Comparison of ENCODE assay signal across 8 mouse cellular contexts in genomic region chr1:84933472-84934150, GRCm38 (mm10). TPM values are rescaled to one million over a fixed set of nuclear protein-coding genes. Genes with fewer than 3 reads are reported as not detected.
DNase-seq lines count a peak whose midpoint lies in the region; ATAC-seq and TF ChIP-seq lines count a peak whose summit lies in the region.

No protein-coding gene starts in this region.

- TF ChIP-seq CTCF in bone marrow, adult 2 months (IDR thresholded peaks at IDR 0.05; ENCODE audit: control insufficient read depth, insufficient read depth, low read length): peak; percentile 82
- peak; percentile 83; the same call in 1 of the 2 replicates for TF ChIP-seq CTCF in testis, adult 2 months (IDR thresholded peaks at IDR 0.05; ENCODE audit: control insufficient read depth, insufficient read depth, insufficient replicate concordance, low read depth, low read length)

- no peaks in the 10 kb centered on the region for H3K9me3 ChIP-seq in embryonic facial prominence, embryonic 13.5 days
- H3K9me3 ChIP-seq in heart, embryonic 11.5 days (replicated peaks; ENCODE audit: control insufficient read depth, low read length): no peaks in the 10 kb centered on the region
- no peaks in the 10 kb centered on the region for H3K9me3 ChIP-seq in kidney, embryonic 15.5 days (replicated peaks)
- no peaks in the 10 kb centered on the region for H3K9me3 ChIP-seq in limb, embryonic 15.5 days

- H3K27ac ChIP-seq in bone marrow, adult 2 months (ENCODE audit: control insufficient read depth, insufficient read depth, low read depth, low read length, poor library complexity): no peak overlapping the region
- H3K27ac ChIP-seq in embryonic facial prominence, embryonic 13.5 days: no peak overlapping the region
- H3K27ac ChIP-seq in heart, embryonic 11.5 days (ENCODE audit: low read depth, low read length): no peak overlapping the region
- no peak overlapping the region for H3K27ac ChIP-seq in kidney, embryonic 15.5 days
- H3K27ac ChIP-seq in limb, embryonic 15.5 days: no peak overlapping the region
- no peak overlapping the region for H3K27ac ChIP-seq in testis, adult 2 months (ENCODE audit: control insufficient read depth, insufficient read depth, low read depth, low read length)

- DNase-seq in 416B (ENCODE audit: low read depth): peak; percentile 52
- peak; percentile 33 to 52 for DNase-seq in monocyte, adult 2 months (ENCODE audit: low read depth in 1 of 2, low spot score in 2 of 2)

- 11% methylated on average over 22 of the region's 22 CpGs for WGBS in bone marrow, adult 2 months
- WGBS in embryonic facial prominence, embryonic 13.5 days: 10% methylated on average over 22 of the region's 22 CpGs
- WGBS in heart, embryonic 11.5 days (ENCODE audit: insufficient replicate concordance): 11% methylated on average over 22 of the region's 22 CpGs
- 12% methylated on average over 22 of the region's 22 CpGs for WGBS in kidney, embryonic 15.5 days
- WGBS in limb, embryonic 15.5 days: 9% methylated on average over 22 of the region's 22 CpGs

- H3K4me1 ChIP-seq in bone marrow, adult 2 months (ENCODE audit: control insufficient read depth, insufficient read depth, low read length): no peaks in the 10 kb centered on the region
- H3K4me1 ChIP-seq in embryonic facial prominence, embryonic 13.5 days: 0 out of 2 replicates have a peak, but pooled peaks cover 6% of the 10 kb centered on the region
- no peaks in the 10 kb centered on the region for H3K4me1 ChIP-seq in heart, embryonic 11.5 days (ENCODE audit: control insufficient read depth, insufficient read depth, low read length)
- peaks cover 15% of the 10 kb centered on the region for H3K4me1 ChIP-seq in kidney, embryonic 15.5 days
- H3K4me1 ChIP-seq in limb, embryonic 15.5 days: peaks cover 18% of the 10 kb centered on the region; the same call in 1 of the 2 replicates
- H3K4me1 ChIP-seq in testis, adult 2 months (ENCODE audit: control insufficient read depth, insufficient read depth, low read length): peaks cover 9% of the 10 kb centered on the region

- no peak for ATAC-seq in embryonic facial prominence, embryonic 13.5 days (ENCODE audit: insufficient number of reproducible peaks, insufficient read depth, low FRiP score, low TSS enrichment, low read depth)
- no peak for ATAC-seq in heart, embryonic 11.5 days (replicated peaks; ENCODE audit: insufficient number of reproducible peaks, low FRiP score, low TSS enrichment)
- peak; percentile 10; the same call in 1 of the 2 replicates for ATAC-seq in kidney, embryonic 15.5 days (replicated peaks; ENCODE audit: low FRiP score)
- no peak for ATAC-seq in limb, embryonic 15.5 days (ENCODE audit: insufficient number of reproducible peaks, low FRiP score, low TSS enrichment, low read depth)

- no peaks in the 10 kb centered on the region for H3K36me3 ChIP-seq in embryonic facial prominence, embryonic 13.5 days
- H3K36me3 ChIP-seq in heart, embryonic 11.5 days (ENCODE audit: control insufficient read depth, insufficient read depth, low read length): no peaks in the 10 kb centered on the region
- no peaks in the 10 kb centered on the region for H3K36me3 ChIP-seq in kidney, embryonic 15.5 days
- H3K36me3 ChIP-seq in limb, embryonic 15.5 days: no peaks in the 10 kb centered on the region
- H3K36me3 ChIP-seq in testis, adult 2 months (ENCODE audit: control insufficient read depth, insufficient read depth, low read length): no peaks in the 10 kb centered on the region

- H3K4me2 ChIP-seq in embryonic facial prominence, embryonic 13.5 days: peak overlapping the region; percentile 97
- H3K4me2 ChIP-seq in heart, embryonic 11.5 days: peak overlapping the region; percentile 95
- H3K4me2 ChIP-seq in kidney, embryonic 15.5 days: peak overlapping the region; percentile 97
- H3K4me2 ChIP-seq in limb, embryonic 15.5 days: peak overlapping the region; percentile 91

- peaks cover 38% of the 10 kb centered on the region for H3K27me3 ChIP-seq in embryonic facial prominence, embryonic 13.5 days
- H3K27me3 ChIP-seq in heart, embryonic 11.5 days (ENCODE audit: control insufficient read depth, insufficient read depth, low read length): peaks cover 26% of the 10 kb centered on the region
- peaks cover 25% of the 10 kb centered on the region for H3K27me3 ChIP-seq in kidney, embryonic 15.5 days
- H3K27me3 ChIP-seq in limb, embryonic 15.5 days: peaks cover 23% of the 10 kb centered on the region
- no peaks in the 10 kb centered on the region for H3K27me3 ChIP-seq in testis, adult 2 months (ENCODE audit: control insufficient read depth, insufficient read depth, low read length)

- TF ChIP-seq POLR2A in bone marrow, adult 2 months (IDR thresholded peaks at IDR 0.05; ENCODE audit: borderline replicate concordance, control insufficient read depth, low read depth, low read length): no peak
- no peak for TF ChIP-seq POLR2A in testis, adult 2 months (IDR thresholded peaks at IDR 0.05; ENCODE audit: control insufficient read depth, low read depth, low read length)

- peak overlapping the region; percentile 52 for H3K4me3 ChIP-seq in bone marrow, adult 2 months (replicated peaks; ENCODE audit: control insufficient read depth, low read depth, low read length)
- H3K4me3 ChIP-seq in embryonic facial prominence, embryonic 13.5 days: peak overlapping the region; percentile 56
- peak overlapping the region; percentile 59 for H3K4me3 ChIP-seq in heart, embryonic 11.5 days (ENCODE audit: low read depth, low read length)
- peak overlapping the region; percentile 56 for H3K4me3 ChIP-seq in kidney, embryonic 15.5 days (replicated peaks)
- H3K4me3 ChIP-seq in limb, embryonic 15.5 days: peak overlapping the region; percentile 47
- peak overlapping the region; percentile 35; the same call in 1 of the 2 replicates for H3K4me3 ChIP-seq in testis, adult 2 months (ENCODE audit: control insufficient read depth, low read depth, low read length)

- H3K9ac ChIP-seq in embryonic facial prominence, embryonic 13.5 days: no peak overlapping the region
- no peak overlapping the region for H3K9ac ChIP-seq in heart, embryonic 11.5 days (ENCODE audit: low read depth, low read length)
- no peak overlapping the region for H3K9ac ChIP-seq in kidney, embryonic 15.5 days
- H3K9ac ChIP-seq in limb, embryonic 15.5 days: no peak overlapping the region

RNA-seq across cellular contexts. Expression of gene Slc16a14, which starts 1.3 kb away (rescaled TPM):
- 0.40 TPM in 1 of 2 replicates, not detected in the other for polyA plus RNA-seq in bone marrow, adult 2 months (2011; ENCODE audit: insufficient read depth, insufficient read length, low replicate concordance, missing spikeins)
- polyA plus RNA-seq in embryonic facial prominence, embryonic 13.5 days (2015; fragmentation: Nextera tagmentation; extraction: Ambion mirVana): 0.29 and 0.63 TPM in 2 replicates
- polyA plus RNA-seq in heart, embryonic 11.5 days (2014; fragmentation: Nextera tagmentation; extraction: Ambion mirVana): 0.07 and 0.09 TPM in 2 replicates
- 0.37 and 0.47 TPM in 2 replicates for polyA plus RNA-seq in kidney, embryonic 15.5 days (2015; fragmentation: Nextera tagmentation; extraction: Ambion mirVana)
- 0.50 and 0.60 TPM in 2 replicates for polyA plus RNA-seq in limb, embryonic 15.5 days (2015; fragmentation: Nextera tagmentation; extraction: Ambion mirVana)
- 1.1 and 1.8 TPM in 2 replicates for polyA plus RNA-seq in testis, adult 2 months (2012; rRNA removed)
